Mouse (Mus musculus) spleen, postnatal 0 days (tissue): ENCODE results near the gene Olfr345. TPM values are rescaled to one million over a fixed set of nuclear protein-coding genes. Genes with fewer than 3 reads are reported as not detected.

Experiments
- polyA plus RNA-seq: library from polyadenylated mRNA; unstranded; fragments of >200 nt; fragmentation: Nextera tagmentation; extraction: Ambion mirVana; gene quantifications from 2 replicates; pipeline ENCODE4 v1.2.1, GENCODE M21; 2015

Gene Olfr345
- not detected in 2 replicates for polyA plus RNA-seq

DNA sequence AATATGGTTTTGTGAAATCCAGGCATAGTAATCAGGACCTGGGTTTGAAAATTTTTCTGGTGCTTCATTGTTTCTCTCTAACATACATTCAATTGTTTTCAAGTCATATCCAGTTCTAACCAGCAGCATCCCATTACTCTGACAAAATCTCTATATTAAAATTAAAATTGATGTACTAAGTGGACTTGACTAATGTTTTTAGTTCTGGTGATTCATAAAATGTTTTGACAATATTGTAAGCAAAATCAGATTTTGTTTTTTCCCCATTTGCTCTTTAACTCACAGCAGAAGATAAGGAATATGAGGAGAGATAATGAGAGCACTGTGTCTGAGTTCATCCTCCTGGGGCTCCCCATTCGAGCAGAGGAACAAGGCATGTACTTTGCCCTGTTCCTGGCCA, at the start of gene Olfr345:
Olfr345 (plus strand) TSS at position 301 of the 400 bp plus-strand sequence.

DNA sequence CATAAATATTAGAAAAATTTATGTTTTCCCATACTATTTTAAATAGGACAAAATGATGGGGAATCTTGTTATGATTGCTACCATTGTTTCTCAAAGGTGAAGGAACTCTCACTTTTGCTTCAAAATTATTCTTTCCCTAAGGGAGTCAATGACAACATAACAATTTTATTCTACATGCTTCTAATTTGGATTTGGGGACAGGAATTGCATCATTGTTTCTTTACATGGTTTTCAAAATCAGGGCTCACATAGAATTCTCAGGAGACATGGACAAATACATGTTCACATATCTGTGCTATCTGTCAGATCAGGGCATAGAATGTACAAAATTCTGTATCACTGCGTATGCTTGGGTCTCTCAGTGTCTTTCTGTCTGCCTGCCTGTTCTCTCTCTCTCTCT, 45.6 kb downstream of the Olfr345 start, which contains the start of gene Olfr346:
Olfr346 (plus strand) TSS at position 301 of the 400 bp plus-strand sequence.

Other genes with a start within 250 kb of the Olfr345 start
- not detected in 2 replicates for gene Olfr339, start 221.1 kb upstream of the Olfr345 start, polyA plus RNA-seq
- not detected in 2 replicates for gene Olfr340, start 187.5 kb upstream of the Olfr345 start, polyA plus RNA-seq
- not detected in 2 replicates for gene Olfr341, start 157.6 kb upstream of the Olfr345 start, polyA plus RNA-seq
- not detected in 2 replicates for gene Olfr342, start 115.0 kb upstream of the Olfr345 start, polyA plus RNA-seq
- gene Olfr344, start 73.4 kb upstream of the Olfr345 start, polyA plus RNA-seq: not detected in 2 replicates
- not detected in 2 replicates for gene Olfr346, start 45.7 kb downstream of the Olfr345 start, polyA plus RNA-seq
- gene Olfr347, start 91.9 kb downstream of the Olfr345 start, polyA plus RNA-seq: not detected in 2 replicates
- gene Olfr348, start 144.2 kb downstream of the Olfr345 start, polyA plus RNA-seq: not detected in 2 replicates
- not detected in 2 replicates for gene Olfr50, start 150.5 kb downstream of the Olfr345 start, polyA plus RNA-seq
- not detected in 2 replicates for gene Olfr3, start 177.0 kb downstream of the Olfr345 start, polyA plus RNA-seq
- gene Olfr350, start 206.3 kb downstream of the Olfr345 start, polyA plus RNA-seq: not detected in 2 replicates
- not detected in 2 replicates for gene Olfr351, start 222.6 kb downstream of the Olfr345 start, polyA plus RNA-seq
- not detected in 2 replicates for gene Olfr352, start 228.4 kb downstream of the Olfr345 start, polyA plus RNA-seq